Mouse (Mus musculus): ENCODE measurements around the gene Chst5. TPM values are rescaled to one million over a fixed set of nuclear protein-coding genes. Genes with fewer than 3 reads are reported as not detected.
"Not testable (repeated sequence)": the region's sequence is repeated elsewhere in the genome, so short reads cannot be mapped to it uniquely, and the experiment has no call there.

Gene Chst5
- polyA plus RNA-seq, 1 experiment from 2014 or later, result 5.3 TPM

GRCm38 (mm10) chr8:111863280-111863679 lies 47.0 kb downstream of the Chst5 start:
- Histone ChIP-seq H3K27ac (ENCODE audit: low read length) (no peak overlapping the region), H3K36me3 (ENCODE audit: insufficient read depth, low read length) (no peaks in the 10 kb centered on the region), H3K4me3 (ENCODE audit: low read depth, low read length) (no peak overlapping the region), H3K27me3 (replicated peaks; ENCODE audit: insufficient read depth, low read length) (no peaks in the 10 kb centered on the region), H3K9ac (replicated peaks; ENCODE audit: low read depth) (no peak overlapping the region), H3K9me3 (ENCODE audit: low read length) (no peaks in the 10 kb centered on the region), H3K4me1 (ENCODE audit: insufficient read depth, low read depth, low read length) (no peaks in the 10 kb centered on the region), H3K4me2 (replicated peaks; ENCODE audit: low read depth, low read length) (no peak overlapping the region)
- ATAC-seq (no peak), DNase-seq (ENCODE audit: low spot score) (no peak)
- 55% methylated on average over 4 of the region's 4 CpGs for WGBS
- TF ChIP-seq EP300 (IDR thresholded peaks at IDR 0.05) (no peak), CTCF (IDR thresholded peaks at IDR 0.05) (no peak)

DNA sequence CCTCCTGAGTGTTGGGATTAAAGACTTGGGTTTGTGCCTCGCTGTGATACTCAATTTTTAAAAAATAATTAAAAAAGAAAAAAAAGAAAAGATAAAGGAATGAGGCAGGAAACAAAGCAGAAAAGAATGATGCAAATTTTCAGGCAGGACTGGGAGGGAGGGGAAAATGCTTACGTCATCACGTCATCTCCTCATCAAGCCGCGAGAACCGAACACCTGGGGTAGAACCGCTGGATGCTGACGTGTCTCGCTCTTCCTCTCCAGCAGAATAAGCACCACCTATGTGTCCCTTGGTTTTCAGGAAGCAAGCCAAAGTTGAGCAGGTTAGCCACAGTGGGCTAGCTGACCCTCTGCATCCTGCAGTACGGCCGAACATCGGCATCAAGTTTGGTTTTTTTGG lies 54.3 kb downstream of the Chst5 start:
- no peaks in the 10 kb centered on the region for H3K9me3 ChIP-seq (ENCODE audit: low read length)
- H3K27me3 ChIP-seq (replicated peaks; ENCODE audit: insufficient read depth, low read length), result no peaks in the 10 kb centered on the region
- H3K9ac ChIP-seq (replicated peaks; ENCODE audit: low read depth), result no peak overlapping the region
- no peak overlapping the region for H3K4me3 ChIP-seq (ENCODE audit: low read depth, low read length)
- H3K27ac ChIP-seq (ENCODE audit: low read length), result no peak overlapping the region
- no peak for TF ChIP-seq CTCF (IDR thresholded peaks at IDR 0.05)
- no peak for TF ChIP-seq EP300 (IDR thresholded peaks at IDR 0.05)
- no peak for ATAC-seq
- H3K4me2 ChIP-seq (replicated peaks; ENCODE audit: low read depth, low read length), result no peak overlapping the region
- WGBS, result 84% methylated on average over 12 of the region's 12 CpGs
- H3K4me1 ChIP-seq (ENCODE audit: insufficient read depth, low read depth, low read length), result peaks cover 4% of the 10 kb centered on the region; the same call in 1 of the 2 replicates
- H3K36me3 ChIP-seq (ENCODE audit: insufficient read depth, low read length), result no peaks in the 10 kb centered on the region
- no peak for DNase-seq (ENCODE audit: low spot score)

DNA sequence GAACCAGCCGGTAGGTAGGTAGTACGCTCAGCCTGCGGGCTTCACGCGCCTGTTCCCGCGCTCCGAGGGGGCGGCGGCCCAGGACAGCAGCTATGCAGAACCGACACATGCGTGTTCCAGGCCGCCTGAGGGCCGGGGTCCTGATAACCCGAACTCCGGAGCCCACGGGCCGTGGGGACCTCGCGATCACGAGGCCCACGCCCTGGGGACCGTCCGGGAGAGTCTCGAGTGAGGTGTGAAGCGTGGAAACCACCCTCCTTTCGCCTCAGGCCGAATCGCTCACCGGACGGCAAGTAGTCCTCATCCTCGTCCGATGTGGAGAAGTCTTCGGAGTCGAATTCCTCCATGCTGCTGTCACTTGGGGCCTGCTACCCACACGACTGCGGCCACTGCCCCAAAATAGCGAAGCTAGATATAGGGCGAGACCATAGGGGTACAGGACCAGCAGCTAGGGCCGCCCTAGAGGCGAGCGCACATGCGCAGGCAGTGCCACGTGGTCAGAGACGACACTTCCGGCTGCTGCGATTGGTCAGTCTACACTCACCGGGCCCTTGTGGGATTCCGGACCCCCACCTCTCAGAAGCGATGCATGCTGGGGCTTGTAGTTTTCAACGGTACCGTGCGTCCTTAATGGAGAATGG lies 56.3 kb downstream of the Chst5 start, which contains the start of gene Cfdp1:
Gene Cfdp1, minus strand, starts transcription at position 431 of the 641 bp plus-strand sequence.
- DNase-seq (ENCODE audit: low spot score), result peak; percentile 98
- TF ChIP-seq EP300 (IDR thresholded peaks at IDR 0.05) (no peak), CTCF (IDR thresholded peaks at IDR 0.05) (peak; percentile 48)
- Histone ChIP-seq H3K4me1 (ENCODE audit: insufficient read depth, low read depth, low read length) (peaks cover 4% of the 10 kb centered on the region; the same call in 1 of the 2 replicates), H3K9ac (replicated peaks; ENCODE audit: low read depth) (peak within 1 kb of the TSS; percentile 79), H3K4me2 (replicated peaks; ENCODE audit: low read depth, low read length) (peak within 1 kb of the TSS; percentile 91), H3K9me3 (ENCODE audit: low read length) (no peaks in the 10 kb centered on the region), H3K27ac (ENCODE audit: low read length) (peak within 1 kb of the TSS; percentile 57; the same call in 1 of the 2 replicates), H3K4me3 (ENCODE audit: low read depth, low read length) (peak within 1 kb of the TSS; percentile 78), H3K36me3 (ENCODE audit: insufficient read depth, low read length) (no peaks in the 10 kb centered on the region), H3K27me3 (replicated peaks; ENCODE audit: insufficient read depth, low read length) (no peaks in the 10 kb centered on the region)
- 1% methylated on average over 52 of the region's 53 CpGs for WGBS
- peak; percentile 100 for ATAC-seq

DNA sequence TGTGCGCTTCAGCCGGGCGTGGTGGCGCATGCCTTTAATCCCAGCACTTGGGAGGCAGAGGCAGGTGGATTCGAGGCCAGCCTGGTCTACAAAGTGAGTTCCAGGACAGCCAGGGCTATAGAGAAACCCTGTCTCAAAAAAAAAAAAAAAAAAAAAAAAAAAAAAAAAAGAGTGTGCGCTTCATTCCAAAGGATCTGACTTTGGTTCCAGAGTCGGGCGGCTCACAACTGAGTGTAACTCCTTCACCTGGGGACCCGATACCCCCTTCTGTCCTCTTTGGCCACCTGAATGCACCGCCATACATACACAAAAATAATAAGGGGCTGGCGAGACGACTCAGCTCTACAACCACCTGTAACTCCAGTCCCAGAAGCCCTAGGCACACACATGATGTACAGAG lies 57.0 kb downstream of the Chst5 start:
- 47% methylated on average over 12 of the region's 12 CpGs for WGBS
- H3K4me3 ChIP-seq (ENCODE audit: low read depth, low read length), result peak overlapping the region; percentile 78
- peak overlapping the region; percentile 91 for H3K4me2 ChIP-seq (replicated peaks; ENCODE audit: low read depth, low read length)
- not testable (repeated sequence) for H3K36me3 ChIP-seq (ENCODE audit: insufficient read depth, low read length); DNase-seq (ENCODE audit: low spot score); H3K27ac ChIP-seq (ENCODE audit: low read length); H3K27me3 ChIP-seq (replicated peaks; ENCODE audit: insufficient read depth, low read length); H3K4me1 ChIP-seq (ENCODE audit: insufficient read depth, low read depth, low read length); H3K9me3 ChIP-seq (ENCODE audit: low read length); ATAC-seq
- H3K9ac ChIP-seq (replicated peaks; ENCODE audit: low read depth), result peak overlapping the region; percentile 79

DNA sequence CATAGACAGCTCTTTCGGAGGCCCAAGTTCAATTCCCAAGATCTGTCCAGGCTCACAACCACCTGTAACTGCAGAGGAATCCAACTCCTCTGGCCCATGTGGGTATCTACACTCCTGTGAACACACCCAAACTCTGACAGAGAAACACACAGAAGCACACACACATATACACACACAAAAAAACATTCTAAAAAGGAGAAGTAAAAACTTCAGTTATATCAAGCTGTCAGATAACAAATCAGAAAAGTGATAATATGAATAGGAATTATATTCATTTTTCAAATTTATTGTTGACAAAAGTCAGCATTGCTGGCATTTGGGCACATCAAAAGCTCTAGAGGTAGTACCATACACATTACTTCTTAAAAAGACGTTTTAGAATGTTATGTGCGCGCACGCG lies 63.5 kb downstream of the Chst5 start:
- DNase-seq (ENCODE audit: low spot score) (no peak), ATAC-seq (no peak)
- H3K4me2 ChIP-seq (replicated peaks; ENCODE audit: low read depth, low read length), result no peak overlapping the region
- H3K36me3 ChIP-seq (ENCODE audit: insufficient read depth, low read length), result peaks cover 10% of the 10 kb centered on the region; the same call in 1 of the 2 replicates
- TF ChIP-seq CTCF (IDR thresholded peaks at IDR 0.05), result no peak
- no peak for TF ChIP-seq EP300 (IDR thresholded peaks at IDR 0.05)
- H3K9me3 ChIP-seq (ENCODE audit: low read length), result no peaks in the 10 kb centered on the region
- WGBS, result 93% methylated on average over 6 of the region's 6 CpGs
- no peaks in the 10 kb centered on the region for H3K4me1 ChIP-seq (ENCODE audit: insufficient read depth, low read depth, low read length)
- H3K27me3 ChIP-seq (replicated peaks; ENCODE audit: insufficient read depth, low read length), result no peaks in the 10 kb centered on the region
- no peak overlapping the region for H3K9ac ChIP-seq (replicated peaks; ENCODE audit: low read depth)
- no peak overlapping the region for H3K27ac ChIP-seq (ENCODE audit: low read length)
- no peak overlapping the region for H3K4me3 ChIP-seq (ENCODE audit: low read depth, low read length)

Other genes starting within 250 kb of the Chst5 start
- not detected in 2 replicates for gene Ctrb1, start 219.4 kb downstream of the Chst5 start, polyA plus RNA-seq (2015; fragmentation: Nextera tagmentation; extraction: Ambion mirVana)
- 29.3 and 34.2 TPM in 2 replicates for gene Bcar1, start 166.6 kb downstream of the Chst5 start, polyA plus RNA-seq (2015; fragmentation: Nextera tagmentation; extraction: Ambion mirVana)
- gene Cfdp1, start 56.2 kb downstream of the Chst5 start, polyA plus RNA-seq (2015; fragmentation: Nextera tagmentation; extraction: Ambion mirVana), result 93.9 and 102 TPM in 2 replicates
- 10.5 and 11.3 TPM in 2 replicates for gene Tmem170, start 33.7 kb downstream of the Chst5 start, polyA plus RNA-seq (2015; fragmentation: Nextera tagmentation; extraction: Ambion mirVana)
- gene Tmem231, start 23.4 kb upstream of the Chst5 start, polyA plus RNA-seq (2015; fragmentation: Nextera tagmentation; extraction: Ambion mirVana), result 5.6 and 5.9 TPM in 2 replicates
- gene Gabarapl2, start 30.3 kb upstream of the Chst5 start, polyA plus RNA-seq (2015; fragmentation: Nextera tagmentation; extraction: Ambion mirVana), result 287 and 320 TPM in 2 replicates
- 2.4 and 2.8 TPM in 2 replicates for gene Adat1, start 81.9 kb upstream of the Chst5 start, polyA plus RNA-seq (2015; fragmentation: Nextera tagmentation; extraction: Ambion mirVana)
- 67.8 and 70.5 TPM in 2 replicates for gene Kars, start 100.9 kb upstream of the Chst5 start, polyA plus RNA-seq (2015; fragmentation: Nextera tagmentation; extraction: Ambion mirVana)
- gene Terf2ip, start 101.0 kb upstream of the Chst5 start, polyA plus RNA-seq (2015; fragmentation: Nextera tagmentation; extraction: Ambion mirVana), result 13.3 and 17.5 TPM in 2 replicates
- 0.24 TPM in 1 of 2 replicates, not detected in the other for gene Gm6793, start 104.6 kb upstream of the Chst5 start, polyA plus RNA-seq (2015; fragmentation: Nextera tagmentation; extraction: Ambion mirVana)

Data from lung, postnatal 0 days (tissue).